In the genomic region with DNA sequence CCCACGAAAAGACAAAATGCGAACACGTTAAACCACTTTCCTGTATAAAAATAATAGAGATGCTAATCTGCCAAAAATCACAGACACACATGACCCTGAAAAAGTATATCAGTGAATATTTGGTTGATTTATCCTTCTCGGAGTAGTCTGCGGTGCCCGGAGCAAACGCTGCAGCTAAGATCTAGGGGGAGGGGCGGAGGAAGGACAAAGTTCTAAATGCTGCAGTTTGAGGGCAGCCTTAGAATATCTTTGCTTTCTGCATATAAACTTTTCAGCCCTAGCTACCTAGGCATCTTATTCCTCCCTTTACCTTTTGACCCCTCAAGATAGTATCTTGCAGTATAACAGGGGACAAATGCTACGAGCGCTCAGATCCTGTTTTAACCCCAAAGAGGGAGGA, we compare ENCODE assay signal across 9 mouse cellular contexts. TPM values are rescaled to one million over a fixed set of nuclear protein-coding genes. Genes with fewer than 3 reads are reported as not detected.
A peak's percentile ranks its signal among the peaks of the same experiment; 100 is the strongest.
DNase-seq lines count a peak whose midpoint lies in the region; ATAC-seq and TF ChIP-seq lines count a peak whose summit lies in the region.
"Had no signal": no experiment of that assay in that cellular context is flagged by ENCODE, and none has a peak within 500 bp of the region (broad histone marks: within the 10 kb centered on the region; RNA-seq: fewer than 3 reads in every experiment).

No protein-coding gene starts in this region.

- no peak for ATAC-seq in heart, embryonic 11.5 days (replicated peaks; ENCODE audit: insufficient number of reproducible peaks, low FRiP score, low TSS enrichment)
- no peak for ATAC-seq in limb, embryonic 14.5 days (ENCODE audit: low FRiP score, low read depth)

- H3K27ac ChIP-seq in heart, embryonic 11.5 days (ENCODE audit: low read depth, low read length) = no peak overlapping the region
- H3K27ac ChIP-seq in embryonic fibroblast, embryonic 13.5 days (ENCODE audit: insufficient read depth, low read length) = no peak overlapping the region
- H3K27ac ChIP-seq in limb, embryonic 14.5 days (replicated peaks; ENCODE audit: low read depth, low read length) = no peak overlapping the region

- TF ChIP-seq POLR2A in embryonic fibroblast, embryonic 13.5 days (IDR thresholded peaks at IDR 0.05; ENCODE audit: low read depth, low read length) = no peak
- TF ChIP-seq POLR2A in limb, embryonic 14.5 days (IDR thresholded peaks at IDR 0.05; ENCODE audit: borderline replicate concordance, extremely low read depth, insufficient read depth, insufficient read length) = no peak

- TF ChIP-seq CTCF in embryonic fibroblast, embryonic 13.5 days (IDR thresholded peaks at IDR 0.05; ENCODE audit: borderline replicate concordance, insufficient read depth, low read length) = no peak

- 1% methylated on average over 10 of the region's 10 CpGs for WGBS in heart, embryonic 11.5 days (ENCODE audit: insufficient replicate concordance)
- WGBS in limb, embryonic 14.5 days = under 1% methylated on average over 10 of the region's 10 CpGs

- no peaks in the 10 kb centered on the region for H3K9me3 ChIP-seq in heart, embryonic 11.5 days (replicated peaks; ENCODE audit: control insufficient read depth, low read length)
- H3K9me3 ChIP-seq in limb, embryonic 14.5 days (ENCODE audit: control insufficient read depth, low read length) = no peaks in the 10 kb centered on the region
- H3K9me3 ChIP-seq: G1E had no signal

- no peaks in the 10 kb centered on the region for H3K36me3 ChIP-seq in heart, embryonic 11.5 days (ENCODE audit: control insufficient read depth, insufficient read depth, low read length)
- no peaks in the 10 kb centered on the region for H3K36me3 ChIP-seq in limb, embryonic 14.5 days (ENCODE audit: control insufficient read depth, insufficient read depth, low read length)
- H3K36me3 ChIP-seq: G1E had no signal

- peaks cover 64% of the 10 kb centered on the region for H3K27me3 ChIP-seq in heart, embryonic 11.5 days (ENCODE audit: control insufficient read depth, insufficient read depth, low read length)
- peaks cover 47% of the 10 kb centered on the region for H3K27me3 ChIP-seq in limb, embryonic 14.5 days (ENCODE audit: control insufficient read depth, insufficient read depth, low read length)

- no peak for DNase-seq in heart, adult 8-10 months (ENCODE audit: low spot score)
- peak; percentile 37 for DNase-seq in MN1 (ENCODE audit: low spot score)
- no peak for DNase-seq in limb, embryonic 14.5 days (ENCODE audit: low spot score)
- no peak for DNase-seq in gastrocnemius, postnatal 10 days
- no peak for DNase-seq in spleen, adult 18-20 months
- no peak for DNase-seq in gastrocnemius, postnatal 25 days

- peak overlapping the region; percentile 54 for H3K4me3 ChIP-seq in heart, embryonic 11.5 days (ENCODE audit: low read depth, low read length)
- peak overlapping the region; percentile 31 for H3K4me3 ChIP-seq in embryonic fibroblast, embryonic 13.5 days (ENCODE audit: insufficient read depth, low read length)
- H3K4me3 ChIP-seq in limb, embryonic 14.5 days (replicated peaks; ENCODE audit: low read length) = peak overlapping the region; percentile 47

- H3K4me2 ChIP-seq in heart, embryonic 11.5 days = peak overlapping the region; percentile 91
- peak overlapping the region; percentile 70 for H3K4me2 ChIP-seq in limb, embryonic 14.5 days (replicated peaks; ENCODE audit: low read depth, low read length, severe bottlenecking)

- peaks cover 4% of the 10 kb centered on the region for H3K4me1 ChIP-seq in heart, embryonic 11.5 days (ENCODE audit: control insufficient read depth, insufficient read depth, low read length)
- no peaks in the 10 kb centered on the region for H3K4me1 ChIP-seq in embryonic fibroblast, embryonic 13.5 days (ENCODE audit: control insufficient read depth, insufficient read depth, low read length)
- peaks cover 13% of the 10 kb centered on the region; the same call in 1 of the 2 replicates for H3K4me1 ChIP-seq in limb, embryonic 14.5 days (ENCODE audit: control insufficient read depth, insufficient read depth, low read length)

- H3K9ac ChIP-seq in heart, embryonic 11.5 days (ENCODE audit: low read depth, low read length) = no peak overlapping the region
- peak overlapping the region; percentile 60 for H3K9ac ChIP-seq in limb, embryonic 14.5 days (ENCODE audit: low read depth, low read length, severe bottlenecking)

RNA-seq across cellular contexts. Expression of a gene that starts 1.4 kb away (rescaled TPM):
- polyA plus RNA-seq in heart, embryonic 11.5 days (2014; fragmentation: Nextera tagmentation; extraction: Ambion mirVana) = 8.8 and 9.5 TPM in 2 replicates
- total RNA-seq in heart, adult 8-10 months (2022) = 1 to 10 TPM; 3.6 to 5.1 (median 4.2) TPM
- 8.9 and 28.2 TPM in 2 replicates for polyA plus RNA-seq in embryonic fibroblast, embryonic 13.5 days (2011; ENCODE audit: insufficient read length, low read depth, missing spikeins)
- polyA plus RNA-seq in limb, embryonic 14.5 days (2012; rRNA removed) = 13.8 and 14.1 TPM in 2 replicates
- polyA plus RNA-seq in limb, embryonic 14.5 days (2014; fragmentation: Nextera tagmentation; extraction: Ambion mirVana) = 14.7 and 16.2 TPM in 2 replicates
- 1 to 10 TPM; 3.2 to 3.3 TPM for total RNA-seq in gastrocnemius, postnatal 10 days (2021)
- 1 to 10 TPM; 1.2 to 1.5 TPM for total RNA-seq in gastrocnemius, postnatal 25 days (2021)
- polyA plus RNA-seq: G1E had no signal
